Mouse (Mus musculus) T-helper 2 cell (primary cell): ENCODE measurements around the gene Epha7.

Source experiments
- in situ Hi-C: fragments of 300-600 bp; cut with MboI, MseI; formaldehyde crosslinking; loops from one replicate; pipeline ENCODE4 v1.15.1; 2025; ENCODE audit warnings: high pct_unique_total_duplicates

Gene Epha7

GRCm38 (mm10) chr4:28899783-28900182 is 86.9 kb downstream of the Epha7 start:
- in situ Hi-C loops = no loop called here

GRCm38 (mm10) chr4:28901496-28901895 is 88.6 kb downstream of the Epha7 start:
- in situ Hi-C loops = no loop called here

- in situ Hi-C loops = no loop called here
Measured at GRCm38 (mm10) chr4:28902004-28902704, 89.2 kb downstream of the Epha7 start.

- in situ Hi-C loops = no loop called here
Measured at GRCm38 (mm10) chr4:28906985-28907384, 94.1 kb downstream of the Epha7 start.

- in situ Hi-C loops = no loop called here
Measured at GRCm38 (mm10) chr4:28910127-28910526, 97.2 kb downstream of the Epha7 start.

- in situ Hi-C loops = no loop called here
Measured at GRCm38 (mm10) chr4:28912028-28912427, 99.1 kb downstream of the Epha7 start.

GRCm38 (mm10) chr4:28913613-28914012 is 100.7 kb downstream of the Epha7 start:
- in situ Hi-C loops = no loop called here

GRCm38 (mm10) chr4:28920645-28921044 is 107.7 kb downstream of the Epha7 start:
- in situ Hi-C loops = no loop called here

- in situ Hi-C loops = no loop called here
Measured at GRCm38 (mm10) chr4:28926072-28926471, 113.1 kb downstream of the Epha7 start.

GRCm38 (mm10) chr4:28933431-28933830 is 120.5 kb downstream of the Epha7 start:
- in situ Hi-C loops = no loop called here

- in situ Hi-C loops = no loop called here
Measured at GRCm38 (mm10) chr4:28934802-28935201, 121.9 kb downstream of the Epha7 start.

GRCm38 (mm10) chr4:28935567-28935966 is 122.6 kb downstream of the Epha7 start:
- in situ Hi-C loops = no loop called here

GRCm38 (mm10) chr4:28940710-28941109 is 127.8 kb downstream of the Epha7 start:
- in situ Hi-C loops = no loop called here

GRCm38 (mm10) chr4:28944237-28944636 is 131.3 kb downstream of the Epha7 start:
- in situ Hi-C loops = no loop called here

- in situ Hi-C loops = no loop called here
Measured at GRCm38 (mm10) chr4:28960889-28961560, 148.1 kb downstream of the Epha7 start.

- in situ Hi-C loops = no loop called here
Measured at GRCm38 (mm10) chr4:28967584-28968315, 154.8 kb downstream of the Epha7 start.

GRCm38 (mm10) chr4:28998462-28999286 is 185.7 kb downstream of the Epha7 start:
- in situ Hi-C loops = no loop called here

GRCm38 (mm10) chr4:28999287-28999595 is 186.3 kb downstream of the Epha7 start:
- in situ Hi-C loops = no loop called here

- in situ Hi-C loops = no loop called here
Measured at GRCm38 (mm10) chr4:29010333-29010732, 197.4 kb downstream of the Epha7 start.
